Mouse (Mus musculus) CD8-positive naive resting alpha-beta T cell, adult 2 months (primary cell): ENCODE data around the gene Oprm1.

Experiments used
- DNase-seq, 2 experiments: peaks; one replicate each; pipeline ENCODE4 v3.0.0; 2022; ENCODE audit warnings: low read depth in 2 of 2, low spot score in 2 of 2

Gene Oprm1

GRCm38 (mm10) chr10:7077389-7077808 lies 319.1 kb downstream of the Oprm1 start:
- DNase-seq, result no peak

- no peak for DNase-seq
Observed at GRCm38 (mm10) chr10:7077971-7078370, 319.7 kb downstream of the Oprm1 start.
